Mouse (Mus musculus): ENCODE data around the gene Sult6b2.

DNA sequence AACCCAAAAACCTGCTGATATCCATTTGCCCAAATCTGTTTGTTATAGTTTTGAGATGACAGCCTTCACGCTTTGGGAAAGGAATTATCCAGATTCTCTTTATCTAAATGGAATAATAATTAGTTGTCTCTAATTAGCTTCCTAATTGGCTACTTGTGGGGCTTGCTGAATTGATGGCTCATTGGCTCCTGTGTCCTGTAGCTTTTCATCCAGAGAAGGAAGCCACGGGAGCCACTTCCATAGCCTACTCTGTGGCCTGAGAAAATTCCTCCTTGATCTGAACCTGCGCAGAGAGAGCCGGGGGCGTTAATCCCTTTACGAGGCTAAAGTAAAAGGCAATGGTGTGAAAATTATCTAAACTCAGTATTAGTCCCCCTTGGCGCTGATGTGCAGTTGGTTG lies 23.0 kb downstream of the Sult6b2 start:
- TF ChIP-seq CTCF (IDR thresholded peaks at IDR 0.05) (no peak), EP300 (IDR thresholded peaks at IDR 0.05) (no peak)

All from lung, postnatal 0 days (tissue).